Mouse (Mus musculus): ENCODE data around the gene Cmc4. TPM values are rescaled to one million over a fixed set of nuclear protein-coding genes. Genes with fewer than 3 reads are reported as not detected.

Gene Cmc4
- polyA plus RNA-seq (2014; fragmentation: Nextera tagmentation; extraction: Ambion mirVana) = 19.7 and 22.6 TPM in 2 replicates

GRCm38 (mm10) chrX:75415936-75416785 lies at the start of gene Cmc4, which contains the start of the genes Mtcp1 and Brcc3:
Gene Cmc4 (minus strand): TSS chrX:75416584.
Gene Mtcp1 (minus strand): TSS chrX:75416588.
Gene Brcc3 (plus strand): TSS chrX:75416628.
- Histone ChIP-seq H3K27me3 (replicated peaks; ENCODE audit: control insufficient read depth, insufficient read depth, low read length) (no peaks in the 10 kb centered on the region), H3K4me2 (ENCODE audit: low read length) (peak within 1 kb of the TSS; percentile 51), H3K9ac (ENCODE audit: low read length) (peak within 1 kb of the TSS; percentile 65), H3K9me3 (replicated peaks; ENCODE audit: control insufficient read depth, low read length) (no peaks in the 10 kb centered on the region), H3K27ac (ENCODE audit: low read depth, low read length) (peak within 1 kb of the TSS; percentile 88), H3K4me1 (ENCODE audit: control insufficient read depth, insufficient read depth, low read length) (no peaks in the 10 kb centered on the region), H3K4me3 (ENCODE audit: low read depth, low read length) (peak within 1 kb of the TSS; percentile 45), H3K36me3 (ENCODE audit: control insufficient read depth, insufficient read depth, low read length) (no peaks in the 10 kb centered on the region)
- peak; percentile 100 for ATAC-seq
- peak; percentile 94 for DNase-seq (ENCODE audit: low spot score)
- WGBS = 29% methylated on average over 52 of the region's 52 CpGs

DNA sequence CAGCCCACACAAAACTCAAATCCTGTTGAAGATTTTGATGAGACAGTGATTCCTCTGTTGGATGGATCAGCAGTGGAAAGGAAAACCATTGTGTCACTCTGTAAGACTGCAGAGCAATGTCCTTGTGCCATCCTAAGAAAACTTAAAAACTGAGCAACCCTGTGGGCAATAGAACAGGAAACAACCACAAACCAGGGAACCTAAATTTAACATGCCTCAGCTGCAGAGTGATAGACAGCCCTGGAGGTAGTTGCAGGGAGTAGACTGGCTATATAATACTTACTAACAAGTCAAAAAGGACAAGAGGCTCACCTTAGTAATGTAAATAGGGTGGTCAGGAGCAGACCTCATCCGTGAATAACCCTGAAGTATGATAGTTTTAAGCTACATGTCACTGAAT lies 38.2 kb upstream of the Cmc4 start:
- Histone ChIP-seq H3K9me3 (replicated peaks; ENCODE audit: control insufficient read depth, low read length) (no peaks in the 10 kb centered on the region), H3K36me3 (ENCODE audit: control insufficient read depth, insufficient read depth, low read length) (peaks cover 17% of the 10 kb centered on the region), H3K27ac (ENCODE audit: low read depth, low read length) (no peak overlapping the region), H3K4me3 (ENCODE audit: low read depth, low read length) (no peak overlapping the region), H3K27me3 (replicated peaks; ENCODE audit: control insufficient read depth, insufficient read depth, low read length) (no peaks in the 10 kb centered on the region), H3K4me1 (ENCODE audit: control insufficient read depth, insufficient read depth, low read length) (no peaks in the 10 kb centered on the region), H3K4me2 (ENCODE audit: low read length) (no peak overlapping the region), H3K9ac (ENCODE audit: low read length) (no peak overlapping the region)
- WGBS = 78% methylated on average over 1 of the region's 1 CpGs
- no peak for ATAC-seq
- no peak for DNase-seq (ENCODE audit: low spot score)

DNA sequence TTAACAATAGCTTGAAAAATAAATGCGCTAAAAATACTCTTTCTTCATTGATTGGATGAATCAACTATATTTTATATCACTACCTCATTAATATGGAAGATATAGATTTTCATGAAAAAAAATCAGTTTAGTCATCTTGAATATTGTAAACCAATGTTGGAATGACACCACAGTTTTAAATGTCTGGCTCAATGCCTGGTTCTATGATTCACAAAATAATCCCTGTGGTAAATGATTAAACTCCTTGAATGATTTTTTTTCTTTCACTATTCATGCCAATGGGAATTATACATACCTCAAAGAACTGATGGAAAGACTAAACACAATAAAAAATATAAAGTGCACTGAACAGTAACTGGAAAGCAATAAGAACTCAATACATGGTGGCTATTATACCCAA lies 6.7 kb downstream of the Cmc4 start:
- H3K4me2 ChIP-seq (ENCODE audit: low read length) = no peak overlapping the region
- H3K4me1 ChIP-seq (ENCODE audit: control insufficient read depth, insufficient read depth, low read length) = no peaks in the 10 kb centered on the region
- WGBS = 94% methylated on average over 1 of the region's 1 CpGs
- ATAC-seq (no peak), DNase-seq (ENCODE audit: low spot score) (no peak)
- H3K4me3 ChIP-seq (ENCODE audit: low read depth, low read length) = no peak overlapping the region
- H3K27ac ChIP-seq (ENCODE audit: low read depth, low read length) = no peak overlapping the region
- no peaks in the 10 kb centered on the region for H3K27me3 ChIP-seq (replicated peaks; ENCODE audit: control insufficient read depth, insufficient read depth, low read length)
- H3K9me3 ChIP-seq (replicated peaks; ENCODE audit: control insufficient read depth, low read length) = no peaks in the 10 kb centered on the region
- H3K9ac ChIP-seq (ENCODE audit: low read length) = no peak overlapping the region
- no peaks in the 10 kb centered on the region for H3K36me3 ChIP-seq (ENCODE audit: control insufficient read depth, insufficient read depth, low read length)

DNA sequence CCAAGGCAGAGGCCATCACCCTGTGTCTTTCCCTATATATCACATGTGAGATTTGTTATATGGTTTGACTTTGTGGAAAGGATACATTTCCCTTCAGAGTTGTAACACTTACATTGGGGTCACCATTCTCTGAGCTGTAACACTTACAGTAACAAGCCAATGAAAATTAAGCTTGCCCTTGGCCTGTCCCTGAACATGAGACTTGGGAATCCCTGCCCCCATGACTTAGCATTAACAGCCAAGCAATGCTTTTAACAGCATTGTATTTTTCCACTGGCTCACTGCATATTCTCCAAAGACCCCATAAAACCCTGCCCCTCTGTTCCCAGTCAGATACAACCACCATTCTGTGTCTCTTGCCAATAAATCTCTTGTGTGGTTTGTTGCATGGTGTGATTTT lies 13.0 kb downstream of the Cmc4 start:
- H3K9ac ChIP-seq (ENCODE audit: low read length) = no peak overlapping the region
- H3K27me3 ChIP-seq (replicated peaks; ENCODE audit: control insufficient read depth, insufficient read depth, low read length) = no peaks in the 10 kb centered on the region
- H3K4me1 ChIP-seq (ENCODE audit: control insufficient read depth, insufficient read depth, low read length) = no peaks in the 10 kb centered on the region
- no peak for DNase-seq (ENCODE audit: low spot score)
- 0 out of 2 replicates have a peak, but pooled peaks cover 4% of the 10 kb centered on the region for H3K36me3 ChIP-seq (ENCODE audit: control insufficient read depth, insufficient read depth, low read length)
- H3K9me3 ChIP-seq (replicated peaks; ENCODE audit: control insufficient read depth, low read length) = no peaks in the 10 kb centered on the region
- H3K4me2 ChIP-seq (ENCODE audit: low read length) = no peak overlapping the region
- no peak overlapping the region for H3K27ac ChIP-seq (ENCODE audit: low read depth, low read length)
- no peak for ATAC-seq
- no peak overlapping the region for H3K4me3 ChIP-seq (ENCODE audit: low read depth, low read length)

DNA sequence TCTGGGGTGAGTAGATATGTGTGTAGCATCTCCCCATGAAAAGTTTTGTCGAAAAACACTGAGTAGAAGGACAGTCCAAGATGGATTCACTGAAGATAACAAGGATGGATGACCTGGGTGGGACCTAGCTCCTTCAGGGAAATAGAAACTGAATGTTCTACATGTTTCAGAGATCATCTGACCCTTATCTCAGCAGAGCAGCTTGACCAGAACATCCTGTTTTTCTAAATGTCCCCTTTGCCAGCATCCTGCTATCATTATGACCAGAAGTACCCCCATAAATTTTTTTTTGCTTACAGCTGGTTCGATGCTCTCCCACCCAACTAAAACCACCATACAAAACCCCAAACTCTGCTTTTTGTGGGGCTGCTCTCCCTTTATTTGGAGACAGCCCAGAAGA lies 13.7 kb downstream of the Cmc4 start:
- DNase-seq (ENCODE audit: low spot score) (no peak), ATAC-seq (no peak)
- Histone ChIP-seq H3K4me3 (ENCODE audit: low read depth, low read length) (no peak overlapping the region), H3K27ac (ENCODE audit: low read depth, low read length) (no peak overlapping the region), H3K9ac (ENCODE audit: low read length) (no peak overlapping the region), H3K4me2 (ENCODE audit: low read length) (no peak overlapping the region), H3K9me3 (replicated peaks; ENCODE audit: control insufficient read depth, low read length) (no peaks in the 10 kb centered on the region), H3K4me1 (ENCODE audit: control insufficient read depth, insufficient read depth, low read length) (no peaks in the 10 kb centered on the region), H3K27me3 (replicated peaks; ENCODE audit: control insufficient read depth, insufficient read depth, low read length) (no peaks in the 10 kb centered on the region), H3K36me3 (ENCODE audit: control insufficient read depth, insufficient read depth, low read length) (0 out of 2 replicates have a peak, but pooled peaks cover 4% of the 10 kb centered on the region)
- 82% methylated on average over 2 of the region's 2 CpGs for WGBS

DNA sequence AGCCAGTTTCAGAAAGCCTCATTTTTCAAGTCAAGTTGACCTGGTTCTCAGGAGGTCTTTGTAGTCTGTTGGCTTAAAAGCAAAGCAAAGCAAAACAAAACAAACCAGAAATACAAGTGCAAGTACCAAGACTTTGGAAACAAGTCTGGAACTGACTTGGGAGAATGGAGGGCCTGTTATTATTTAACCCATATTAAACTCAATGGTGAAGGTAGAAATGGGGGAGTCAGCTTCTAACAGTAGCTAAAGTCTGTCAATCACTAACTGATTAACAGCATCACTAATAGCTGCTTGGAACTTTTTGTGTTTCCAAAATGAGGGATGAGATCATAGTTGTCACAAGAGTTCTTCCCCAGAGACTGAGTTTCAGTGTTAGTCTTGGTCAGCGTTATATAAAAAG lies 16.9 kb downstream of the Cmc4 start:
- Histone ChIP-seq H3K4me1 (ENCODE audit: control insufficient read depth, insufficient read depth, low read length) (no peaks in the 10 kb centered on the region), H3K36me3 (ENCODE audit: control insufficient read depth, insufficient read depth, low read length) (0 out of 2 replicates have a peak, but pooled peaks cover 4% of the 10 kb centered on the region), H3K27ac (ENCODE audit: low read depth, low read length) (no peak overlapping the region), H3K9ac (ENCODE audit: low read length) (no peak overlapping the region), H3K27me3 (replicated peaks; ENCODE audit: control insufficient read depth, insufficient read depth, low read length) (no peaks in the 10 kb centered on the region), H3K9me3 (replicated peaks; ENCODE audit: control insufficient read depth, low read length) (no peaks in the 10 kb centered on the region), H3K4me3 (ENCODE audit: low read depth, low read length) (no peak overlapping the region), H3K4me2 (ENCODE audit: low read length) (no peak overlapping the region)
- no peak for ATAC-seq
- no peak for DNase-seq (ENCODE audit: low spot score)
- 91% methylated on average over 1 of the region's 1 CpGs for WGBS

- no peaks in the 10 kb centered on the region for H3K9me3 ChIP-seq (replicated peaks; ENCODE audit: control insufficient read depth, low read length)
- no peaks in the 10 kb centered on the region for H3K4me1 ChIP-seq (ENCODE audit: control insufficient read depth, insufficient read depth, low read length)
- H3K27ac ChIP-seq (ENCODE audit: low read depth, low read length) = no peak within 1 kb of the TSS
- peak; percentile 83 for DNase-seq (ENCODE audit: low spot score)
- H3K4me2 ChIP-seq (ENCODE audit: low read length) = peak within 1 kb of the TSS; percentile 43
- no peaks in the 10 kb centered on the region for H3K36me3 ChIP-seq (ENCODE audit: control insufficient read depth, insufficient read depth, low read length)
- peak within 1 kb of the TSS; percentile 38 for H3K4me3 ChIP-seq (ENCODE audit: low read depth, low read length)
- no peaks in the 10 kb centered on the region for H3K27me3 ChIP-seq (replicated peaks; ENCODE audit: control insufficient read depth, insufficient read depth, low read length)
- peak within 1 kb of the TSS; percentile 61 for H3K9ac ChIP-seq (ENCODE audit: low read length)
- ATAC-seq = peak; percentile 97
- WGBS = 25% methylated on average over 24 of the region's 25 CpGs
Observed at GRCm38 (mm10) chrX:75382195-75382771, 34.1 kb downstream of the Cmc4 start, which contains the start of the genes Fundc2 and F8. Gene Fundc2 (plus strand): TSS chrX:75382399. Gene F8 (minus strand): TSS chrX:75382615.

GRCm38 (mm10) chrX:75381699-75382098 lies 34.7 kb downstream of the Cmc4 start:
- H3K27ac ChIP-seq (ENCODE audit: low read depth, low read length) = no peak overlapping the region
- H3K9me3 ChIP-seq (replicated peaks; ENCODE audit: control insufficient read depth, low read length) = no peaks in the 10 kb centered on the region
- peak overlapping the region; percentile 38; the same call in 1 of the 2 replicates for H3K4me3 ChIP-seq (ENCODE audit: low read depth, low read length)
- DNase-seq (ENCODE audit: low spot score) = no peak
- 74% methylated on average over 5 of the region's 5 CpGs for WGBS
- no peaks in the 10 kb centered on the region for H3K4me1 ChIP-seq (ENCODE audit: control insufficient read depth, insufficient read depth, low read length)
- no peaks in the 10 kb centered on the region for H3K27me3 ChIP-seq (replicated peaks; ENCODE audit: control insufficient read depth, insufficient read depth, low read length)
- H3K36me3 ChIP-seq (ENCODE audit: control insufficient read depth, insufficient read depth, low read length) = no peaks in the 10 kb centered on the region
- H3K9ac ChIP-seq (ENCODE audit: low read length) = peak overlapping the region; percentile 61; the same call in 1 of the 2 replicates
- H3K4me2 ChIP-seq (ENCODE audit: low read length) = peak overlapping the region; percentile 43
- peak; percentile 16; the same call in 1 of the 2 replicates for ATAC-seq

DNA sequence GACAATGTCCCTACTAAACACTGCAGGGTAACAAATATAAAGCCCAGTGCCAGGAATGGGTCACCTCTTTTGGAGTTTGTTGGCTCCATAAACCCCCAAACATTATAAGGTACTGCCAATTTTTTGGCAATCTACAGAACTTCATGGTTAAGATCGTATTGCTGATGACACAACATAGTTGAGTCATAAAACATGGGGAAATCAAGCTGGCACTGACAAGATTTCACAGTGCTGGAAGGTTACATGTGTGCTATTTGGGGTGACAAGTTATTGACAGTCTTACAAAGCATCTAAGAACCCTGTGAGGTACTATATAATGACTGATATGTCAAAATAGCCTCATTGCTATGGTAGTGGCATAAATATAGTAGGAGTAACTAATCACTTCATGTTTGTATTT lies 35.2 kb downstream of the Cmc4 start:
- Histone ChIP-seq H3K4me1 (ENCODE audit: control insufficient read depth, insufficient read depth, low read length) (no peaks in the 10 kb centered on the region), H3K9ac (ENCODE audit: low read length) (no peak overlapping the region), H3K36me3 (ENCODE audit: control insufficient read depth, insufficient read depth, low read length) (no peaks in the 10 kb centered on the region), H3K4me3 (ENCODE audit: low read depth, low read length) (no peak overlapping the region), H3K4me2 (ENCODE audit: low read length) (no peak overlapping the region), H3K27ac (ENCODE audit: low read depth, low read length) (no peak overlapping the region), H3K27me3 (replicated peaks; ENCODE audit: control insufficient read depth, insufficient read depth, low read length) (no peaks in the 10 kb centered on the region), H3K9me3 (replicated peaks; ENCODE audit: control insufficient read depth, low read length) (no peaks in the 10 kb centered on the region)
- ATAC-seq (no peak), DNase-seq (ENCODE audit: low spot score) (no peak)
- 84% methylated on average over 1 of the region's 1 CpGs for WGBS
